13 mouse cellular contexts compared by ENCODE assay signal in the genomic region with DNA sequence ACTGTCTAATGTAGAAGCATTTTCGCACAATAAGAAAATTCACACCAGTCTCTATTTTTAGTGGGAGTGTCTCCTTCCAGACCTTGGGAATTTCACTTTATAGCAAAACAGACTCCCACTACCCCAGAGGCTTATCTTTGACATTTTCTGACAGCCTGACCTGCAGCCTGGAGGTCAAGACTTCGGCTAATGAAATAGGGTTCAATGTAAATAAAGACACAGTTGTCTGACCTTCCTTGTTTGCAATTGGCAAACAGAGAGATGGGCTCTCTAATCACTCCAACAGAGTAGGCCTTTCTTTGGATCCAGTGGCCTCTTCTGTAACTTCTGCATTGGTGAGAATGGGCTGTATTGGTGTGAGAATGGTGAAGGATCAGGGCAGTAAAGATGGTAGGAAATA.
"Had no signal": no experiment of that assay in that cellular context is flagged by ENCODE, and none has a peak within 500 bp of the region (broad histone marks: within the 10 kb centered on the region; RNA-seq: fewer than 3 reads in every experiment).

No protein-coding gene starts in this region.

- DNase-seq: gastrocnemius, adult 2 months; gastrocnemius, postnatal 10 days; gastrocnemius, postnatal 25 days; heart, adult 18-20 months; heart, postnatal 14 days; heart, postnatal 36 days; kidney, adult 18-20 months; kidney, adult 8-10 months; kidney, postnatal 10 days; kidney, postnatal 25 days; kidney, postnatal 4 days; liver; liver, embryonic 13.5 days had no signal
